Mouse (Mus musculus): ENCODE measurements around the gene Ctsh. TPM values are rescaled to one million over a fixed set of nuclear protein-coding genes. Genes with fewer than 3 reads are reported as not detected.
A peak's percentile ranks its signal among the peaks of the same experiment; 100 is the strongest.
"Not testable (repeated sequence)": the region's sequence is repeated elsewhere in the genome, so short reads cannot be mapped to it uniquely, and the experiment has no call there.

Gene Ctsh
- polyA plus RNA-seq, 1 experiment: 300 TPM

DNA sequence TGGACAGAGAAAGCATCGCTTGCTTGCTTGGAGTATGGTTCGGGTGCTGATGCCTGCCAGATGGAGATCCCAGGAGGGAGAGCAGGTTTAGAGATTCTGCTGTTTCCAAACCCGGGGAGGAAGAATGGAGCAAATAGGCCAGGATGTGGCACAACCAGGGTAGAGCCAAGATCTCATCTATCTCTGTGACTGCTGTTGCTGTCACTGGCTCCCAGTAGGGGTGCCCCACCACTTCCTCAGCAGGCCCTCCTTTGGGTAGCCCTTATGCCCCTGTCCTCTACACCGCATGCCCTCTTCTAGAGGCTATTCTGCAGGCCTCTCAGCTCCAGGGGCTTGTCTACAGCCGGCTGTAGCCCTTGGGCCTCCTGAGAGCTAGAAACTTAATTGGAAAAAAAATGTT lies 22.2 kb downstream of the Ctsh start:
- no peak for TF ChIP-seq POLR2A (IDR thresholded peaks at IDR 0.05; ENCODE audit: borderline replicate concordance, low read depth, low read length)
- Histone ChIP-seq H3K4me1 (ENCODE audit: control insufficient read depth, insufficient read depth, low read length) (no peaks in the 10 kb centered on the region), H3K27ac (ENCODE audit: insufficient read depth, low read depth, low read length) (no peak overlapping the region), H3K4me3 (ENCODE audit: insufficient read depth, low read length) (no peak overlapping the region)

DNA sequence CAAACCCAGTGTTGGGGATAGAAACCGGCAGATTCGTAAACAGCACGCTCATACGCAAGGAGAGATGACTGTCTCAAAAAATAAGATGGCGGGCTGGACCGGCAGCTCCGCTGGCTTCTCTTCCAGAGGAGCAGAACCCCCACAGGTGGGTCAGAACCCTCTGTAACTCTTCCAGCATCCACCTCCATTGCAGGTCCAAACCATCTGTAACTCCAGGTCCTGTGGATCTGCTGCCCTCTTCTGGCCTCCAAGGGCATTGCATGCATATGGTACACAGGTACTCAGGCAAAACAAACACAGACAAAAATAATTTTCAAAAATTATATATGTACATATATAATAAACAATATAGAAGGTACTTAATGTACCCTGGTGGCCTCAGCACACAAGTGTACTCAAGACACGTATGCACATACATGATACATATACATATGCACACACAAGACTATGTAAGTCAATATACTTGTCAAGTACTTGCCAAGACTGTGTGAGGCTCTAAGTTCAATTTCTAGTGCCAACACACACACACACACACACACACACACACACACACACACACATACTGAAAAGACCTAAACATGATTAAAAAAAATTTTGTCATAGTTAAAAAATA lies 23.0 kb downstream of the Ctsh start:
- H3K4me1 ChIP-seq (ENCODE audit: control insufficient read depth, insufficient read depth, low read length): no peaks in the 10 kb centered on the region
- H3K4me3 ChIP-seq (ENCODE audit: insufficient read depth, low read length): no peak overlapping the region
- TF ChIP-seq POLR2A (IDR thresholded peaks at IDR 0.05; ENCODE audit: borderline replicate concordance, low read depth, low read length) (no peak), CTCF (IDR thresholded peaks at IDR 0.05; ENCODE audit: low read depth, low read length) (peak; percentile 87)
- no peak overlapping the region for H3K27ac ChIP-seq (ENCODE audit: insufficient read depth, low read depth, low read length)

DNA sequence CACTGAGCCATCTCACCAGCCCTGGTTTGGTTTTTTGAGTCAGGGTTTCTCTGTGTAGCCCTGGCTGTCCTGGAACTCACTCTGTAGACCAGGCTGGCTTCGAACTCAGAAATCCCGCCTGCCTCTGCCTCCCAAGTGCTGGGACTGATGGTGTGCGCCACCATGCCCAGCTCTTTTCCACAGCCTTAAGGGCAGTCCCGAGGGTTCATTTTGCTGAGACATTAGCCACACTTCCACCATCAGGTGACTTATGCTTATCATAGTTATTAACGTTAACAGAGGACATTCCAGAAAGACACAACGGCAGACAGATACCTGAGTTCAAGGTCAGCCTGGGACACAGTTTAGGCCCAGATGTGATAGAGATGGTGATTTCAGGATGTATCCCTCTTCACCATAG lies 28.0 kb downstream of the Ctsh start:
- H3K27ac ChIP-seq (ENCODE audit: insufficient read depth, low read depth, low read length); H3K4me1 ChIP-seq (ENCODE audit: control insufficient read depth, insufficient read depth, low read length); H3K4me3 ChIP-seq (ENCODE audit: insufficient read depth, low read length): not testable (repeated sequence)

DNA sequence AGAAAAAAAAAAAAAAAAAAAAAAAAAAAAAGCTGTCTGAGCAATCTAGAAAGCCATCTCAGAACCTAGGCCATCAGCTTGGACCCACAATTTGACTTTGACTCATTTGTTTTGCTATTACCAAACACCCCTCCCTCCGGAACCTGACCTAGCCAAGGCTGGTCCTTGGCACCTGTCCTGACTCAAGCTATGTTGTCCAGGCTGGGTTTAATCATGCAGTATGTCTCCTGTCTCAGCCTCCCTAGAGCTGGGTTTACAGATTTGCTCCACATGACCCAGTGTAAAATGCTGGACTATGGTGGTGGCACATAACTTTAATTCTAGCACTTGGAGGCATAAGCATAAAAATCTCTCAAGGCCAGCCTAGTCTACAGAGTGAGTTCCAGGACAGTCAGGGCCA lies 29.0 kb downstream of the Ctsh start:
- H3K4me3 ChIP-seq (ENCODE audit: insufficient read depth, low read length): no peak overlapping the region
- TF ChIP-seq POLR2A (IDR thresholded peaks at IDR 0.05; ENCODE audit: borderline replicate concordance, low read depth, low read length) (no peak), CTCF (IDR thresholded peaks at IDR 0.05; ENCODE audit: low read depth, low read length) (no peak)
- no peak overlapping the region for H3K27ac ChIP-seq (ENCODE audit: insufficient read depth, low read depth, low read length)
- no peaks in the 10 kb centered on the region for H3K4me1 ChIP-seq (ENCODE audit: control insufficient read depth, insufficient read depth, low read length)

DNA sequence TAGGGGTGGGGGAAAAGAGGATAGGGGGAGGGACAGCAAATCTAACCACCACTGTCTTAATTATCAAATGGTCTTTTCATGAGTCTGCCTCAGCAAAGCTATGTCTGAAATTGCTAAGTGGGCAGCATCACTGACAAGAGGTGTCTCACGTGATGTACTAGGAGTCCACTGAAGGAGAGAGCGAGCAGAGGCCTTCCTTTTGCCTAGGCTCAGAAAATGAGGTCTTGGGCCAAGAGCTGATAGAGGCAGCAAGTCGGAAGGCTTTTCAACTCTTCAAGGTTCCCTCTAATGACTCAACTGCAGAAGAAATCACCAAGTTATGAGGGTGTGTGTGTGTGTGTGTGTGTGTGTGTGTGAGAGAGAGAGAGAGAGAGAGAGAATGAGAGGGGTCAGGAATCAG lies 30.2 kb downstream of the Ctsh start:
- Histone ChIP-seq H3K4me1 (ENCODE audit: control insufficient read depth, insufficient read depth, low read length) (no peaks in the 10 kb centered on the region), H3K4me3 (ENCODE audit: insufficient read depth, low read length) (no peak overlapping the region), H3K27ac (ENCODE audit: insufficient read depth, low read depth, low read length) (no peak overlapping the region)
- TF ChIP-seq POLR2A (IDR thresholded peaks at IDR 0.05; ENCODE audit: borderline replicate concordance, low read depth, low read length) (no peak), CTCF (IDR thresholded peaks at IDR 0.05; ENCODE audit: low read depth, low read length) (no peak)

DNA sequence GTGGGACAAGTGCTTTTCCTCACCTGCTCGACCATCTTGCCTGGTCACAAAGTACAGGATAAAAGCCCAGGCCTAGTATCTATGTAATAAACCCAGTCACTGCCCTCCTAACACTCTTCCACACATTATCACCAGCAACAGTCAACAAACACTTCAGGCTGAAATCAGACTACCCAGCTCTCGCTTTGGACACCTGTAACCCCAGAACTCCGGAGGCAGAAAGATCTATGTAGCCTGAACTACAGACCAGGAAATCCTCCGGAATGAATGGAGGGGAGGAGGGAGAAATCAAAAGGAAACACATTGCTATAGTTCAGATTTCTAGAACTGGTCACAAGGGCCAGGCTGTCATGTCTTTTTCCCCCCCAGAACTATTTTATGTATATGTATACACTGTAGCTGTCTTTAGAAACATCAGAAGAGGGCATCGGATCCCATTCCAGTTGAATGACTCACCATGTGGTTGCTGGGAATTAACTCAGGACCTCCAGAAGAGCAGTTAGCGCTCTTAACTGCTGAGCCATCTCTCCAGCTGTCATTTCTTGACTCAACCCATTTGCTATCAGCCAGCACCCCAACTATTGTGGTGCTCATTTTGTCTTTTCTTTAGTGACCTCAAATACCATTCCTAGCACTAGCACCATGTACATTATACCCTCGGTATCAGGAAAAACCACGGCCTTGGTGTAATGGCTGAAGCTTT lies 31.0 kb downstream of the Ctsh start:
- H3K4me1 ChIP-seq (ENCODE audit: control insufficient read depth, insufficient read depth, low read length): no peaks in the 10 kb centered on the region
- H3K27ac ChIP-seq (ENCODE audit: insufficient read depth, low read depth, low read length): no peak overlapping the region
- TF ChIP-seq CTCF (IDR thresholded peaks at IDR 0.05; ENCODE audit: low read depth, low read length): no peak
- TF ChIP-seq POLR2A (IDR thresholded peaks at IDR 0.05; ENCODE audit: borderline replicate concordance, low read depth, low read length): no peak
- H3K4me3 ChIP-seq (ENCODE audit: insufficient read depth, low read length): no peak overlapping the region

DNA sequence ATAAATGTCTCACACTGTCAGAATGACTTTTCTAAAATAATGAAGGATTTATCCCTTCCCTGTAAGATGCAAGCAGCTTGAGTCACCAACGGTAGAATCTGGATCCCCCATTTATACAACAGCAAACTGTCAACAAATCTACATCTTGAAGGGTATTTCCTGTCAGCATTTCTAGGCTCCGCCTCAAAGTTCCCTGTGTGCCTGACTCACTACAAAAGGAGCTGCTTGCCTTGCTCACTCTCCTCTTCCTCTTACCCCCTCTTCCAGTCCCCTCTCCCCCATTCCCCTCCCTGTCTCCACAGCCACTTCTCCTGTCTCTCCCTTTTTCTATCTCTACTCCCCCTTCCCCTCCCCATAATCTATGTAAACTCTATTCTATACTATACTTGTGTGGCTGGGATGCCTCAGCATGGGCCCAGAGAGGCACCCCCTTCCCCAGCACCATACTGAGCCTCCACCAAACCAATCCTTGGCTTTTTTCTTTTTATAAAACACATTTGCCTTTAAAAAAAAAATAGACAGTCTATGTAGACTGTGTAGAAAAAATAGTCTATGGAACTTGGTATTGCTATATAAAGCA lies 34.0 kb downstream of the Ctsh start:
- Histone ChIP-seq H3K27ac (ENCODE audit: insufficient read depth, low read depth, low read length) (no peak overlapping the region), H3K4me3 (ENCODE audit: insufficient read depth, low read length) (no peak overlapping the region), H3K4me1 (ENCODE audit: control insufficient read depth, insufficient read depth, low read length) (peaks cover 2% of the 10 kb centered on the region; the same call in 1 of the 2 replicates)
- no peak for TF ChIP-seq CTCF (IDR thresholded peaks at IDR 0.05; ENCODE audit: low read depth, low read length)
- no peak for TF ChIP-seq POLR2A (IDR thresholded peaks at IDR 0.05; ENCODE audit: borderline replicate concordance, low read depth, low read length)

DNA sequence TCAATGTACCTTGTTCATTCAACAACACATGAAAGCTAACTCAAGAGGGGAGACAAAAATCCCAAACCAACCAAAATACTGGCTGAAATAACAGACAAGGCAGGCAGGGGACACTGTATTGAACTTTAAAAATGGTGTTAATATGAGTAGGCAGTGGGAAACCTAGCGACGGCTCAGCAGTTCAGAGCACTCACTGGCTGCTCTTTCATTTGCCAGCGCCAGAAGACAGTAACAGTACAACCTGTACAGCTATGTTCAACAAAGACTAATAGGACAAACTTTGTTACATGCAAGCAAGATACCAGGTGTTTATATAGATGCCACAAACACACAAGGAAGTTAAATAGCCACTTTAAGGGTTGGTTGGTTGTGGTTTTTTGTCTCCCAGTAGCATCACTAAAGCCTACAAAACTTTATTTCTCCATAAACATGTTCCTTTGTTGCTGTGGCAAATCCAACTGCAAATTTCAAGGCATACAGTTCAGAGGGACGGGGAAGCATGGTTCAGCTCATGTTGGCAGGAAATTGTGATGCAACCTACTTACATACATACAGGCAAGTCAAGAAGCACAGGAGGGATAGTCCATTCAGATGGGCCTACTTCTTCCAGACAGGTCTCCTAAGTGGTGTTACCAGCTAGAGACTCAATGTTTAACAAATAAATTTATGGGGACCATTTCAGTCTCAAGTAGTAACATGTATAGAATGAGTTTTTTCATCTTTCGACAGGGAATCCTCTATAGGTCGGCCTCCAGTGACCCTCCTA lies 35.6 kb downstream of the Ctsh start:
- H3K27ac ChIP-seq (ENCODE audit: insufficient read depth, low read depth, low read length): no peak overlapping the region
- no peak overlapping the region for H3K4me3 ChIP-seq (ENCODE audit: insufficient read depth, low read length)
- peaks cover 2% of the 10 kb centered on the region; the same call in 1 of the 2 replicates for H3K4me1 ChIP-seq (ENCODE audit: control insufficient read depth, insufficient read depth, low read length)
- TF ChIP-seq POLR2A (IDR thresholded peaks at IDR 0.05; ENCODE audit: borderline replicate concordance, low read depth, low read length): no peak
- TF ChIP-seq CTCF (IDR thresholded peaks at IDR 0.05; ENCODE audit: low read depth, low read length): no peak

DNA sequence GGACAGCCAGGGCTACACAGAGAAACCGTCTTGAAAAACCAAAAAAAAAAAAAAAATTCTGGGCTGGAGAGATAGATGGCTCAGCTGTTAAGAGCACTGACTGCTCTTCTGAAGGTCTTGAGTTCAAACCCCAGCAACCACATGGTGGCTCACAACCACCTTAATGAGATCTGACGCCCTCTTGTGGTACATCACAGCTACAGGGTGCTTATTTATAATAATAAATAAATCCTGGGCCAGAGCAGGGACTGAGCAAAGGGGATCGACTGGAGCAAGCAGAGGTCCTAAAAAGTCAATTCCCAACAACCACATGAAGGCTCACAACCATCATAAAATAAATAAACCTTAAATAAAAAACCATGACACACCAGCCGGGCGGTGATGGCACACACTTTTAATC lies 45.0 kb downstream of the Ctsh start:
- H3K4me3 ChIP-seq (ENCODE audit: insufficient read depth, low read length): no peak overlapping the region
- no peaks in the 10 kb centered on the region; the same call in 1 of the 2 replicates for H3K4me1 ChIP-seq (ENCODE audit: control insufficient read depth, insufficient read depth, low read length)
- no peak for TF ChIP-seq POLR2A (IDR thresholded peaks at IDR 0.05; ENCODE audit: borderline replicate concordance, low read depth, low read length)
- TF ChIP-seq CTCF (IDR thresholded peaks at IDR 0.05; ENCODE audit: low read depth, low read length): peak; percentile 21; the same call in 1 of the 2 replicates
- H3K27ac ChIP-seq (ENCODE audit: insufficient read depth, low read depth, low read length): no peak overlapping the region

DNA sequence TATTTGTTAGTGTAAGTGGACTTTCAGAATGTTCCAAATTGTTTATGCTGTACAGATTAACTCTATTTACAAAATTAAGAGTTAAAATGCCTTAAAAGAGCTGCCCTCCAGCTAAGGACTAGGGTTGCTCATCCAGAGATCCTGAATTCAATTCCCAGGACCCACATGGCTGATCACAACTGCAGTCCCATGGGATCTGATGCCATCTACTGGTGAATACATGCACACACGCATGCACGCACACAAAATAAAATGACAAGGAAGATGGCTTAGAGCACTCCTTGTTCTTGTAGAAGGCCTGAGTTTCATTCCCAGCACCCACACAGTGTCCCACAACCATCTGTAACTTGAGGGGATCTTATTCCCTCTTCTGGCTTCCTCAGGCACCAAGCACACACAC lies 46.8 kb downstream of the Ctsh start:
- Histone ChIP-seq H3K4me1 (ENCODE audit: control insufficient read depth, insufficient read depth, low read length) (peaks cover 11% of the 10 kb centered on the region), H3K27ac (ENCODE audit: insufficient read depth, low read depth, low read length) (no peak overlapping the region), H3K4me3 (ENCODE audit: insufficient read depth, low read length) (no peak overlapping the region)
- peak; percentile 13; the same call in 1 of the 2 replicates for TF ChIP-seq CTCF (IDR thresholded peaks at IDR 0.05; ENCODE audit: low read depth, low read length)
- TF ChIP-seq POLR2A (IDR thresholded peaks at IDR 0.05; ENCODE audit: borderline replicate concordance, low read depth, low read length): no peak

All from bone marrow macrophage, adult 2 months (primary cell).